Mouse (Mus musculus) kidney, embryonic 15.5 days (tissue): ENCODE results near the gene Acot9. TPM values are rescaled to one million over a fixed set of nuclear protein-coding genes. Genes with fewer than 3 reads are reported as not detected.

Experiments used
- ATAC-seq: fragments of 200-750 bp; cut with Nextera tagmentation; replicated peaks from 2 replicates; pipeline ENCODE4 v1.8.0; 2017; ENCODE audit warnings: moderate TSS enrichment; ENCODE audit not compliant: low FRiP score
- H3K27ac ChIP-seq: fragments of 300-500 bp; sonication (generic); 2 replicates; pipeline ENCODE4 v1.5.1; 2015; ENCODE audit warnings: mild to moderate bottlenecking, inconsistent platforms
- H3K27me3 ChIP-seq: fragments of 300-500 bp; sonication (generic); 2 replicates; pipeline ENCODE4 v1.6.1; 2015; ENCODE audit warnings: inconsistent platforms
- H3K36me3 ChIP-seq: fragments of 300-500 bp; sonication (generic); 2 replicates; pipeline ENCODE4 v1.6.1; 2015; ENCODE audit warnings: inconsistent platforms
- H3K4me1 ChIP-seq: fragments of 300-500 bp; sonication (generic); 2 replicates; pipeline ENCODE4 v1.6.1; 2015; ENCODE audit warnings: inconsistent platforms
- H3K4me2 ChIP-seq: fragments of 300-500 bp; sonication (generic); 2 replicates; pipeline ENCODE4 v1.6.1; 2015; ENCODE audit warnings: moderate library complexity, mild to moderate bottlenecking, inconsistent platforms
- H3K4me3 ChIP-seq: fragments of 300-500 bp; sonication (generic); replicated peaks from 2 replicates; pipeline ENCODE4 v1.5.1; 2015; ENCODE audit warnings: mild to moderate bottlenecking, inconsistent platforms
- H3K9ac ChIP-seq: fragments of 300-500 bp; sonication (generic); 2 replicates; pipeline ENCODE4 v1.6.1; 2015; ENCODE audit warnings: mild to moderate bottlenecking, inconsistent platforms
- H3K9me3 ChIP-seq: fragments of 300-500 bp; sonication (generic); replicated peaks from 2 replicates; pipeline ENCODE4 v1.6.1; 2016; ENCODE audit warnings: inconsistent platforms
- WGBS: fragments of 180-500 bp; shearing (Covaris S2); methylation state at CpG from one replicate; pipeline ENCODE4 v1.1.7; 2015; ENCODE audit warnings: mixed read lengths; 5-methylcytosine and 5-hydroxymethylcytosine counted together
- polyA plus RNA-seq: library from polyadenylated mRNA; unstranded; fragments of >200 nt; fragmentation: Nextera tagmentation; extraction: Ambion mirVana; gene quantifications from 2 replicates; pipeline ENCODE4 v1.2.1, GENCODE M21; 2015

The Acot9 gene
- polyA plus RNA-seq, 1 experiment from 2014 or later: 36.0 TPM

- WGBS: 25% methylated on average over 7 of the region's 7 CpGs
- Histone ChIP-seq H3K27me3 (no peaks in the 10 kb centered on the region), H3K4me3 (peak overlapping the region; percentile 56), H3K9me3 (no peaks in the 10 kb centered on the region), H3K36me3 (peaks cover 5% of the 10 kb centered on the region), H3K4me2 (peak overlapping the region; percentile 56), H3K9ac (peak overlapping the region; percentile 54), H3K4me1 (no peaks in the 10 kb centered on the region), H3K27ac (peak overlapping the region; percentile 89)
- no peak for ATAC-seq
Observed at GRCm38 (mm10) chrX:155337567-155337904, 75.3 kb downstream of the Acot9 start.

GRCm38 (mm10) chrX:155337905-155338721 lies 75.9 kb downstream of the Acot9 start:
- Histone ChIP-seq H3K4me3 (peak overlapping the region; percentile 56), H3K9ac (peak overlapping the region; percentile 54), H3K36me3 (no peaks in the 10 kb centered on the region; the same call in 1 of the 2 replicates), H3K27ac (peak overlapping the region; percentile 89), H3K27me3 (no peaks in the 10 kb centered on the region), H3K9me3 (no peaks in the 10 kb centered on the region), H3K4me1 (no peaks in the 10 kb centered on the region), H3K4me2 (peak overlapping the region; percentile 56)
- ATAC-seq: peak; percentile 99
- 27% methylated on average over 48 of the region's 49 CpGs for WGBS

- Histone ChIP-seq H3K36me3 (no peaks in the 10 kb centered on the region), H3K27me3 (no peaks in the 10 kb centered on the region), H3K4me2 (no peak within 1 kb of the TSS), H3K9ac (no peak within 1 kb of the TSS), H3K27ac (no peak within 1 kb of the TSS), H3K9me3 (no peaks in the 10 kb centered on the region), H3K4me3 (no peak within 1 kb of the TSS), H3K4me1 (no peaks in the 10 kb centered on the region)
- ATAC-seq: no peak
Observed at GRCm38 (mm10) chrX:155340654-155341053, 78.4 kb downstream of the Acot9 start, which contains the start of gene Prdx4. TSS of gene Prdx4 (minus strand) at chrX:155340754.

GRCm38 (mm10) chrX:155346249-155346648 lies 84.0 kb downstream of the Acot9 start:
- Histone ChIP-seq H3K4me1 (no peaks in the 10 kb centered on the region), H3K4me3 (no peak overlapping the region), H3K9me3 (no peaks in the 10 kb centered on the region), H3K9ac (no peak overlapping the region), H3K27me3 (no peaks in the 10 kb centered on the region), H3K36me3 (no peaks in the 10 kb centered on the region), H3K4me2 (no peak overlapping the region), H3K27ac (no peak overlapping the region)
- 89% methylated on average over 2 of the region's 2 CpGs for WGBS
- no peak for ATAC-seq

Other genes with a start within 250 kb of the Acot9 start
- gene Magea5, start 199.3 kb upstream of the Acot9 start, polyA plus RNA-seq: not detected in 2 replicates
- gene Magea1, start 172.7 kb upstream of the Acot9 start, polyA plus RNA-seq: not detected in 2 replicates
- not detected in 2 replicates for gene Magea2, start 168.8 kb upstream of the Acot9 start, polyA plus RNA-seq
- not detected in 2 replicates for gene Cldn34b2, start 134.0 kb upstream of the Acot9 start, polyA plus RNA-seq
- gene Sat1, start 46.0 kb upstream of the Acot9 start, polyA plus RNA-seq: 176 and 179 TPM in 2 replicates
- 291 and 295 TPM in 2 replicates for gene Prdx4, start 78.3 kb downstream of the Acot9 start, polyA plus RNA-seq